Mouse (Mus musculus) kidney, postnatal 4 days (tissue): Measurements from ENCODE around the gene Ces2g.
A peak's percentile ranks its signal among the peaks of the same experiment; 100 is the strongest.

Source experiments
- DNase-seq, 2 experiments: peaks; one replicate each; pipeline ENCODE4 v3.0.0; 2021; ENCODE audit warnings: mixed read lengths in 2 of 2

The Ces2g gene

DNA sequence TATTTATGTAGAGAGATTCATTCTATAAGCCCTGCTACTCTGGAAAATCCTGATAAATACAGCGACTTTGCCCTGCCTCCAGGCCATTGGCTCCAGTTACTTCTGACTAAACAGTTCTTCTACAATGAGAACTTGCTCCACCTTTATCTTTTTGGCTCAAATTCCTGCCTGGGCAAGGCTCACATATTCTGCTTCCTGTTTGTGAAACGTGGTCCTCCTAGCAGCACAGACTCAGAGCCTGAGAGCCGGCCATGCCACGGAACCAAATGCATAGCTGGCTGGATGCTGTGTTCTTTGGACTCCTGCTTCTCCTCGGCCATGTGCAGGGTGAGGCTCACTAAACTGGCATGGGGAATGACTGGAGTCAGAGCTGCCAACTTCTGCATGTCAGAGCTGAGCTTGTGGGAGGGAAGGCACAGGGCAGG lies at the start of gene Ces2g:
TSS of gene Ces2g (plus strand) at position 182 of the 425 bp plus-strand sequence.
- peak in 1 of 2 experiments; percentile 10 for DNase-seq

DNA sequence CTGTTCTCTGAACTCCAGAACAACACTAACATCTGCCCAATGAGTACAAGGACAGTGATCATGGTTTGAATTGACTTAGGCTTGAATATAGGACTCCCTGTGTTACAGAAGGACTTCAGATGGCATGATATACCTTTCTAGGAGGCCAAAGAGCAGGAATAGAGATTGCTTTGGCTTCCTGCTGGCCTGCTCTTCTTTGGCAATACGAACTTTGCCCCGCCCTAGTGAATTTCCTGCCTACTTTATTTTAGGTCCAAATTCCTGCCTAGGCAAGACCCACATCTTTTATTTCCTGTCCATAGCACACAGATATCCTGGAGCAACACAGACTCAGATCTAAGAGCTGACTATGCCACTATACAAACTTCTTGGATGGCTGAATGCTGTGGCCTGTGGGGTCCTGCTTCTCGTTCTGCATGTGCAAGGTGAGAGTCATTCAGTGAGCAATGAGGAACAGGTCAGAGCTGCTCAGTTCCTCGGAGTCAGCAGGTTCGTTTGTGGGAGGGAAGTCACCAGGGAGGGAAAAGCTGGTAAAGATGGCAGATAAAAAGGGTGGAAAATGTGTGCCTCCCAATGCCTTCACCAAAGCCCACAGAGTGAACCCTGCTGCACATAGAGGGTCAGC lies 35.4 kb upstream of the Ces2g start, which contains the start of gene Ces2e:
TSS of gene Ces2e (plus strand) at position 289 of the 625 bp plus-strand sequence.
- DNase-seq: peak in 1 of 2 experiments; percentile 13

- DNase-seq: no peak
Observed at GRCm38 (mm10) chr8:104927301-104927700, 34.2 kb upstream of the Ces2g start.

DNA sequence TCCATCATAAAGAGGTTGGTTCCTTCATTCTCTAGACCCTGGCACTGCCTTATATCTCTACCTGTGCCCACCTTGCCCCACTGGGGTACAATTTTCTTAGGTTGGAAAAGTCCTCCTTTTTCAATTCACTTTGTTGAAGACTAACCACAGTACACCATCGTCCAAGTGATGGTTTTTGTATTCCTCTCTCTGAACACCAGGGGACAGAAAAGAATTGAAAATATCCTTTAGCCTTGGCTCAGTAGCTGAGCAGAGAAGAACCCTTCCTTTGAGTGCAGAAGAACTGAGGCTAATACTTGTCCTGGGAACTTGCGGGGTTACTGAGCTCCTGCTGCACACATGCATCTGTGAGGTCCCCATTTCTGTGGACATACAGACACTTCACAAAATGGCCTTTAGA lies 16.9 kb upstream of the Ces2g start:
- no peak for DNase-seq

- peak in 1 of 2 experiments; percentile 6 for DNase-seq
Observed at GRCm38 (mm10) chr8:104947056-104947455, 14.5 kb upstream of the Ces2g start, which contains the start of gene Ces2f. Gene Ces2f (plus strand): TSS chr8:104947356.

DNA sequence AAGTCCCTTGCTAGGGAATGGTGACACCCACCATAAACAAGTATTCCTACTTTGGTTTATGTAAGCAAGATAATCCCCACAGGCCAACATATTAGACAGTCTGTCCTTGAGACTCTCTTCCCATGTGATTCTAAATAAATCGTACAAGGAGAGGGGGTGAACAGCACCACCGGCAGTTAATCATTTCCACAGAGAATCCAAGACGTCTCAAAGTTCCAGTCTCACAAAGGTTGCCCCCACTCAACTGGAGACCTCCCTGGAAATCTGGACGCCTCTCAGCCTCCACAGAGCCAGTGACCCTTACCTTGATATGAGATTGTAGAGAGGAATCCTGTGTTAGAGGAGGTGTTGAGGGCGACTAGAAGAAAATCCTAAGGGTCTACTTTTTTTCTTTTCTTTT lies 12.5 kb upstream of the Ces2g start:
- DNase-seq: peak in 1 of 2 experiments; percentile 9

DNA sequence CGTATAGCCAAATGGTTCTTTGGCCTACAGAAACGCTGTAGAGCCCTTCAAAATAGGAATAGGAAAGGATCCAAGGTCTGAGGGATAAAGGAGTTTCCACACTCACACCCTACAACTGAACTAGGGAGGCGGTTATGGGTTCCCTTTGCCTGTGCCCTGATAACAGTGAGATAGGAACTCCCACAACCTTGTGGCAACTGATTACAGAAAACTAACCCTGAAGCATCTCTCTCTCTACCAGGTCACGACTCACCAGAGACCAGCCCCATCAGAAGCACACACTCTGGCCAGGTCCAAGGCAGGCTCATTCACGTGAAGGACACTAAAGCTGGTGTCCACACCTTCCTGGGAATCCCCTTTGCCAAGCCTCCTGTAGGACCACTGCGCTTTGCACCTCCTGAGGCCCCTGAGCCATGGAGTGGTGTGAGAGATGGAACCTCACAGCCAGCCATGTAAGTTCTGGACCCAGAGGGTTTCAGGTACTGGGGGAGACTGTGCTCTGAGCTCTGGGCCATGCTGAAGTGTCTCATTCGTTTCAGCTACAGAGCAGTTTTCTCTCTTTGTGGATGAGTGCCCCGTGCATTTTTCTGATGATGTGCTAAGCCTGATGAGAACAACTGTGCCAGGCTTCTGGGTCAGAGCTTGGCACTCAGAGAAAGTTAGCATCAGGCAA lies 847 bp downstream of the Ces2g start:
- DNase-seq: no peak

DNA sequence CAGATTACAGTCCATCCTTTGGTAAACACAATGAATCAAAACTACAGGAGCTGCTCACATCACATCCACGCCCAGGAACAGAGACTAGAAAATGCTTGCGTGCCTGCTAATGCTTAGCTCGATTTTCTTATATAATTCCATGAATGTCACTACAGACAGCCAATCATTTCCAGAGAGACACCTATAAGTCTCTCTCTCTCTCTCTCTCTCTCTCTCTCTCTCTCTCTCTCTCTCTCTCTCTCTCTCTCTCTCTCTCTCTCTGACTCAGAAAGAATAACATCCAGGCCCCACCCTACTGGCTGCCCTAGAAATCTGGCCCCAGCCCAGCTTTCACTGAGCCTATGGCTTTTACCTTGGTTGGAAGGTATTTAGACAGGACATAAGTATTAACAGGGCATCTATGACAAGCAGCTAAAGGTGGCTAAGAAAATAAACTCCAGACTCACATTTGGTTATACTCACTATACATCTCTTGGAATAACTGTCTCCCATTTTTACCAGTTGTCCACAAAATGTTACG lies 1.9 kb downstream of the Ces2g start:
- no peak for DNase-seq

GRCm38 (mm10) chr8:104984126-104984525 lies 22.6 kb downstream of the Ces2g start:
- DNase-seq: peak in 1 of 2 experiments; percentile 10

- peak in 1 of 2 experiments; percentile 38 for DNase-seq
Observed at GRCm38 (mm10) chr8:104984942-104985341, 23.4 kb downstream of the Ces2g start.

- no peak for DNase-seq
Observed at GRCm38 (mm10) chr8:104998191-104998590, 36.7 kb downstream of the Ces2g start.

DNA sequence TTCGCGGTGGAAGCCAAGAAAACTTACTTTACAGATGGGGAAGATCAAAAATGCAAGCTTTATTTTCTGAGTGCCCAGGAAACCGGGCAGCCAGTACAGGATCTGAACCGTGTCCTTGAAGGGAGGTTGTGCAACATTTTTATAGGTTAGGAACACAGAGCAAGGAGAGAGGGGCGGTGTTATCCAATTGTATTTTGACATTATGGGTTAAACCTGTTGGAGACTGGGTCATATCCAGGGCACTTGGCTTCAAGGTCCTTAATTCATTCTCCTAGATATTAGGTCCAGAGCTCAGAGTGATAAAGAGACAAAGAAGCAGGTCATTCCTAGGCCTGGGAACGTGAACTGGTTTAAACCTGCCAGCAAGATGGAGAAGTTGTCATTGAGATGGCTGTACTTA lies 37.7 kb downstream of the Ces2g start:
- DNase-seq: no peak

DNA sequence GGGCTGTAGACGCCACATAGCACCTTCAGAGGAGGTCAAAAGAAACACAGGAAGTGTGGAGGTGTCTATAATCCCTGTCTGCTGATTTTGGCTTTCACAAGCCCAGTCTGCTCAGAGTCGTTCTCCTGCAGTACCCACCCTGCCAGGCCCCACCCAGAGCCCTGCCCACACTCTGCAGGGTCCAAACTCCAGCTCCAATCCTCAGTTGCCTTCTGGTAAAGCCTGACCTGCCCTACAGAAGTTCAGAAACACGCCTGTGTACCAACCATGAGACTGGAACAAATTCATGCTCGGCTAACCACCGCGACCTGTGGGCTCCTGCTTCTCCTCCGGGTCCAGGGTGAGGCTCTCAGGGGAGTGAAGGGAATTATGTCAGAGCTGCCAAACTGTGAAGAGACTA lies 39.1 kb downstream of the Ces2g start, which contains the start of gene Ces2h:
TSS of gene Ces2h (plus strand) at position 268 of the 400 bp plus-strand sequence.
- peak; percentile 47 to 64 for DNase-seq

DNA sequence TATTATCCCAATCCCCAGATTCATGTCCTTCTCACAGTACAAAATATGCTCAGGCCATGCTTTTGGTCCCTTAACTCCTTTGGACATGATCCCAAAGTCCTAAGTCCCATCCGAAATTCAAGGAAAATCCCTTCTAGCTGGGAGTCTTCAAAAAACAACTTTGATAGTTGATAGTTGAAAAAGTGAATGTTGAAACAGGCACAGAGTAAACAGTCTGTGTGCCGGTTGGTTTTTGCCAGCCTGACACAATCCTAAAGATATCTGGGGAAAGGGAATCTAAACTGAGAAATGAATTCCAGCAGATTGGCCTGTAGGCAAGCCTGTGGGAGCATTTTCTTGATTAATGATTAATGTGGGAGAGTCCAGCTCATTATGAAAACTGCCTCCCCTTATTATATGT lies 48.5 kb downstream of the Ces2g start:
- DNase-seq: no peak

GRCm38 (mm10) chr8:105011136-105011535 lies 49.6 kb downstream of the Ces2g start:
- peak; percentile 8 to 12 for DNase-seq

DNA sequence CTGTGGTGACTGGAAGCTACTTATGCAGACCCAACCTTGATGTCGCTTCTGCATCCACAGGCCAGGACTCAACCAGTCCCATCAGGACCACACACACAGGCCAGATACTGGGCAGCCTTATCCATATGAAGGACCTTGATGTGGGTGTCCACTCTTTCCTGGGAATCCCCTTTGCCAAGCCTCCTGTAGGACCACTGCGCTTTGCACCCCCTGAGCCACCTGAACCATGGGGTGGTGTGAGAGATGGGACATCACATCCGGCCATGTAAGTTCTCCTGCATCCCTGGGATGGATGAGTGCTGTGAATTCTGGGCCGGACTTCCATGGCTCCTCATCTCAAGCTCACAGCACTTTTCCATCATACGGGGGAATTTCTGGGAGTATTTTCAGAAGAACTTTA lies 52.9 kb downstream of the Ces2g start:
- no peak for DNase-seq
